Mouse (Mus musculus): ENCODE measurements around the gene Clasp1.

DNA sequence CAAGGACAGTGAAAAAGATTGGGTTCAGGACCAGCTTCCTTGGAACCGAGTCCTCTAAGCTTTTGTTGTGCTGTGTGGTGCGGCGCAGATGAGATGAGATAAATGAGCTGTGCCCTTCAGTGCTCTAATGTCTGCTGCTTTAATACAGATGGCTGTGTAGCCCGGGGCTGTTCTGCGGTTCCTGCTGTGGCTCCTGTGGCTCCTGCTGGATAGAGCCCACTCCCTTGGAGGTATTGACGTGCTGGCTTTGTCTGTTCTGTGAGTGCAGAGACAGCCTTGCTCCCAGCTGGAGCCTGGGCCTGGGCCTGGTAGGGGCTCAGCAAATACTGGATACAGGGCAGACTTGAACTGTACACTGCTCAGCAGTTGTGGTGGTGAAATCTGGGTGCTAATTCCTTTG is 34.0 kb downstream of the Clasp1 start:
- TF ChIP-seq EP300 (IDR thresholded peaks at IDR 0.05; ENCODE audit: low read depth): no peak
- TF ChIP-seq CTCF (IDR thresholded peaks at IDR 0.05; ENCODE audit: low read depth): no peak

Data from heart, postnatal 0 days (tissue).